Mouse (Mus musculus) left cerebral cortex, adult 2 months (tissue): ENCODE results near the gene Limk1. TPM values are rescaled to one million over a fixed set of nuclear protein-coding genes. Genes with fewer than 3 reads are reported as not detected.
A peak's percentile ranks its signal among the peaks of the same experiment; 100 is the strongest.

Experiments
- DNase-seq, 2 experiments: peaks; one replicate each; pipeline ENCODE4 v3.0.0; 2021 to 2022; ENCODE audit warnings: low spot score in 2 of 2, mixed read lengths in 1 of 2; ENCODE audit errors: extremely low spot score in 1 of 2
- H3K27ac ChIP-seq: fragments of 200-600 bp; 2 replicates; pipeline ENCODE4 v1.8.1; 2022
- H3K4me3 ChIP-seq: fragments of 200-600 bp; 2 replicates; pipeline ENCODE4 v1.8.1; 2022
- CTCF ChIP-seq: fragments of 200-600 bp; IDR thresholded peaks from 2 replicates; pipeline ENCODE4 v1.8.1; 2022; ENCODE audit warnings: antibody characterized with exemption, mild to moderate bottlenecking, moderate library complexity
- intact Hi-C: fragments of 180-260 bp; cut with DNase I; formaldehyde crosslinking; loops from one replicate; pipeline ENCODE4 v1.15.1; 2025
- total RNA-seq, 2 experiments: library from RNA; stranded (reverse); gene quantifications; 2 replicates each; pipeline ENCODE4 v1.2.3; 2021

The Limk1 gene
- total RNA-seq, 2 experiments from 2014 or later = 59.8 to 65.4 TPM

DNA sequence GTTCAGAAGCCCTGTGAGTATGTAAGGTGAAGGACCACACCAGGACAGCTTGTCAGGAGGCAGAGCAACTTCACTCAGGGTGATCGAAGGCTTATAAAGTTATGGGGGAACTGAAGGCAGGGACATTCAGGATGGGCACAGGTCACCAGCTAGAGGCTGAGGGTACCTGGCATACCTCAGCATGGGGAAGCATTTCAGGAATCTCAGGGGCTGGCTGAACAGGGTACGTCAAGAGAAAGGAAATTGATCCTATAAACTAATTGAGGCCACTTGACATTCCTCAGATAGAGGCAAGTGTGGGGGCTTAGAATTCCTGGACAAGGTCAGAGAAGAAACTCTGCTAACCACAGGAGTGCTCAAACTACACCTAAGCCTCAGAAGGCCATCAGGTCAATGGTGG is 7.1 kb upstream of the Limk1 start:
- no peak for DNase-seq
- no peak for TF ChIP-seq CTCF
- Histone ChIP-seq H3K4me3 (no peak overlapping the region), H3K27ac (no peak overlapping the region)
- intact Hi-C loops = no loop called here

DNA sequence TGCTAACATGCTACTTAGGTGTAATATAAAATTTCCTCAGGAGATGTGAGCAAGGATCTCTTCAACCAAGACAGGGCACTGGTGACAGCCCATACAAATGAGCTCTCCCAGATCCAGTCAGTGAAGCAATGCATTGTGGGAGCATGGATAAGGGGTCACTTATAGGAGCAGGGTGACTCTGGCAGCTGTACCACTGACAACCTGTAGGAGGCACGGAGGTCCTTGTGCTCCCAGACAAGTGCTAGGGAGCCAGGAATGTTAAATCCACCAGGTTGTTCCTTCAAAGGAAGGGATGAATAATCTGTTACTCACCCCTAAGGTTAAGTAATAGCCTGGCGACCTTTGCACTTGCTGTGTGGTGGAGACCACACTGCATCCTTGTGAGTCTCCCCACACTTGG is 6.7 kb upstream of the Limk1 start:
- Histone ChIP-seq H3K4me3 (no peak overlapping the region), H3K27ac (no peak overlapping the region)
- intact Hi-C loops = no loop called here
- no peak; the same call in 1 of the 2 replicates for TF ChIP-seq CTCF
- DNase-seq = no peak

DNA sequence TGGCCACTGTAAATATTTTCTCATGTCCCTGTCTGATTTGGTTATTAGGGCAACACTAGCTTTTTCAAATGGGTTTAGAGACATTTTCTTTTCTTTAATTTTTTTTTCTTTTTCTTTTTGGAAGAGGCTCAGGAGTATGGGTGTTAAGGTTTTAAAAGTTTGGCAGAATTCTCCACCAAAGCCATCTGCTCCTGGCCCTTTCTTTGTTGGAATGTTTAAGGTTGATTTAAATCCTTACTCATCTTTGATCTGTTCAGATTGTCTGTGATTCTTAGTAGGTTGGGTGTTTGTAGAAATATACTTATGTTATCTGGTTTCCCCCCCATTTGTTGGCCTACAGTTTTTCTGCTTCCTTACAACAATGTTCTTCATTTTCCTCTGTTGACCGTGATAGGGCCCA is 4.3 kb upstream of the Limk1 start:
- Histone ChIP-seq H3K4me3 (no peak overlapping the region), H3K27ac (no peak overlapping the region)
- intact Hi-C loops = no loop called here
- no peak for TF ChIP-seq CTCF
- DNase-seq = no peak

DNA sequence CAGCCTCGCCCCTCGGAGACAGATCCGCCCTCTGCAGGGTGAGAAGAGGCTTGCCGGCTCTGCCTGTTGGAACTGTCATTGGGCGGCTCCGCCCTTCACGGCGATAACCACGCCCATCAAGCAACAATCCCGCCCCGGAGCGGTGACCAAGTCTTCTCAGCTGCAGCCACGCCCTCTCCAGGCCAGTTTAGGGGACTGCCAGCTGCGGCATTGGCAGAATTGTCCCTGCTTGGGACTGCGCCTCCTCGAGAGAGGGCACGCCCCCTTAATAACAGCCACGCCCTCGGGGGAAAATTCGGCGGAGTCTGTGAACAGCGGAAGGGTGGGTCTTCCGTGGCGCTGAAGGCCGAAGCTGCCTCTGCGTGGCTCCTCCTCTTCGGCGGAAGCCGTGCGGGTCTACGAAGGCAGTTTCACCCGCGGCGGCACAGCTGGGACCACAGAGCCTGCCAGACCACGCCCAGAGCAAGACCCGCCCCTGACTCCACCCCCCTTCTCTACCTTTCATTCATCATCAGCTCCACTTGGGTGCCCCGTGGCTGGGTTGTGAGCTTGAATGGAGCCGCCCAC is 403 bp upstream of the Limk1 start:
- TF ChIP-seq CTCF = peak; percentile 65
- peak overlapping the region; percentile 81 for H3K27ac ChIP-seq
- DNase-seq = peak; percentile 97 to 99
- intact Hi-C loops = loop anchor here (2.0 kb wide), 1 partner anchor 50 kb away; the partner anchor contains the start of gene Eif4h
- peak overlapping the region; percentile 80 for H3K4me3 ChIP-seq

DNA sequence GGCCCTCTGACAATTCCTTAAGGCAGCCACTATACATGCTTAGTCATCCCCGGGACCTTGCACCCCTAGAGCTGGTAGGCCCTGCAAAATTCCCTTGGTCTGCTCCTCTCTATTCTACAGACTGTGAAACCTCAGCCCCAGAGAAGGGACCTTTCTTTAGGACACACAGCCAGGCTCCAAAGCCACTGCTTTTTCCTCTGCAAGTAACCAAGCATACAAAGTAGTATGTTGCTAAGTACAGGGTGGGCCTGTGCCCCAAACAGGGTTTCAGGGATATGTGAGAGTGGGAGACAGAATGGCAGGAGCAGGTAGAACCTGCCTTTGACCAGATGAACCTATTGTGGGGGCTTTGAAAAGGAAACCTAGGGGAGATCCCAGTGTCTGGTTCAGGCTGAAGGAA is 1.2 kb downstream of the Limk1 start:
- intact Hi-C loops = no loop called here
- Histone ChIP-seq H3K27ac (no peak overlapping the region), H3K4me3 (peak overlapping the region; percentile 80)
- no peak for DNase-seq
- TF ChIP-seq CTCF = no peak

DNA sequence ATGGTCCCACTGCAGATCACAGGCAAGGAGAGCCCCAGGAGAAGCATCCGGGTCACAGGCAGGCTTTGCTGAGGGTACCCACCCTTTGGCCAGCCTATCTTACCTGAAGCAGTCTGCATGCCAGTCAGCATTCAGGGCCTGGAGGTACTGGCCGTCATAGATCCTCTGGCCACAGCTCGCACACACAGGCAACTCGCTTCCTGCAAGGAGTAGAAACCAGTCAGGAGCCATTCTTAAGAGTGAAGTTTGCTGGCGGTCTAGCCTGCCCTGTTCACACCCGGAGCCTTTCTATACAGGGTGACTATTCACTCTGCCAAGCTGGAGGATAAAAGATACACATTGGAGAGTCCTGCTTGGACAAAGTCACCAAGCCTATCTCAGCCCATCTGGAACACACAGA is 1.9 kb downstream of the Limk1 start:
- Histone ChIP-seq H3K4me3 (no peak overlapping the region; the same call in 1 of the 2 replicates), H3K27ac (no peak overlapping the region)
- intact Hi-C loops = no loop called here
- no peak for TF ChIP-seq CTCF
- no peak for DNase-seq

DNA sequence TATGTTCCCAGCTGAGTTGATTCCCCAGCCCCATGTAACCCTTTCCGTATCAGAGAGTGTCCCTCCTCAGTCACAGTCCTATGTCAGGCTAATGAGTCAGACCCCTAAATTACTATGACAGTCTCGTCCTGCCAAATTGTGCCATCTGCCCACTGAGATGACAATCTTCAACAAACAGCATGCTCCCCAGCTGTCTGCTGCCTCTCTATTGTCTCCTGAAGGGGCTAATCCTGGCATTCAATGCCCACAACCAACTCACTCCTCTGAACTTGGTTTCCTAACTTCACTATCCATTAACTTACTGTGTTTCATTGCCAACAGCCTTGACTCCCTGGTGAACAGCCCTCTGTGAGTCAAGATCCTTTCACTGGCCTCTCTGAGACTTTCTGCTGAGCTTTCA is 4.0 kb downstream of the Limk1 start:
- no peak for DNase-seq
- H3K4me3 ChIP-seq = no peak overlapping the region
- intact Hi-C loops = no loop called here
- TF ChIP-seq CTCF = no peak
- no peak overlapping the region for H3K27ac ChIP-seq

DNA sequence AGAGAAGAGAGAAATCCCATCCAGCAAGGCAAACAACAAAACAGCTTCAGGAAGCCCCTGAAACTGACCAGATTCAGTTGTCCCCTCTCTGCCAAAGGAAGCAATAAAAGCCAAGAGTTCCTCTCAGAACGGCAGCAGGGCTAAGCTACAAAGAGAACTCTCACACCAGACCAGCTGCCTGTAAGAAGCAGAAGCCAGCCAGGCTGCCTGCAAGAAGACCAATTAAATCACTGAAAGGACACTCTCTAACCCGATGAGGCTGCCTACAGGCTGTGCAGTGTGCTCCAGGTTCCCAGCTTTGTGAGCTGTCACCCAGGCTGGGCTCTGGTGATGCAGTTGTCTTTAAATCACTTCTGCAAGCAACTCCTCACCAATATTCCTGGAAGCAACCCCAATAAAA is 4.6 kb downstream of the Limk1 start:
- Histone ChIP-seq H3K4me3 (no peak overlapping the region), H3K27ac (no peak overlapping the region)
- no peak for DNase-seq
- no peak for TF ChIP-seq CTCF
- intact Hi-C loops = no loop called here

DNA sequence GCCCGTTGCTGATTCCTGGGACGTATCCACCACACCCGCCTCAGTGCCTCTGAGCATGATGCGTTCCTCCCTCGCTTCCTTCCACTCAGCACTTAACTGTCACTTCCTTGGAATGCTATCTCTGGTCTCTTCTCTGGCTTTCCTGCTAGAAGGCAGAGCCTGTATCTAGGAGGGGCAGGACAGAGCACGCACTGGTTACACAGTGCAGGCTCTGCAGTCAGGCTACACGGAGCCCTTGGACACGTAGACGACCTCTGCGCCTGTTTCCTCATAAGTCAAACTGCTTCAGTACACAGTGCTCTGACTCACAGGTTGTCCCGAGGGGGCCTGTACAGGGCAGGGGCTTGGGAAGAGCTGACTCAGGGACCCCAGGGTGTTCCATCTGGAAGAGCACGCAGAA is 8.2 kb downstream of the Limk1 start:
- Histone ChIP-seq H3K4me3 (no peak overlapping the region), H3K27ac (0 out of 2 replicates have a peak overlapping the region, but pooled peaks have one; percentile 19)
- TF ChIP-seq CTCF = no peak
- no peak for DNase-seq
- intact Hi-C loops = no loop called here

DNA sequence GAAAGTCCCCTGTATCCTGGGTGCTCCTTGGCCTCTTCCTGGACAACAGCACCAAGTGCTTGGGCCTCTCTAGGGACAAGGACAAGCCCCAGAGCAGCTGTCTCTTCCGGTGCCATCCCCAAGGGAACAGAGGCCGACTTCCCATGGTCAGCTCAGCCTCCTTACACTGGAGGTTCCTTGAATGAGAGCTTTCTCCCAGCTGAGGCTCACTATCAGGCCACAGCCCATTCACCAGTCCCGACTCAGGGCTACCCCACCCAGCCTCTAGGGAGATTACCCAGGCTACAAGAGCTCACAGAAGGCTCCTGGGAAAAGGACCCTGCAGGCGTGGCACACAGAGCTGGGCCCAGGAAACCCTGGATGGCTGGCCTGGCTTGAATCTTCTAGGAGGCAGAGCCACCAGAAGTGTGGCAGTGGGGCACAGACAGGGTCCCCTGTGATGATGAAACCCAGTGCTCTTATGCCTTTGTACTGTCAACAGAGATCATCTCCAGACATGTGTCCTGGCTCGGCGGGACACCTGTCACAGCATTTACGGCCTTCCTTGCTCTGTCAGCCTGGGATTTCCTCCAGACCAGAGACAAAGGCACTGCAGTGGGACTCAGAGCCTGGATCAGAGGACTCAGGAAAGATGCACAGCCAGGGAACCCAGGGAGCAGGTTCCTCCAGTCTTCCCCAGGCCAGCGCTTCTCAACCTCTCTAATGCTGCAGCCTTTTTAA is 9.4 kb downstream of the Limk1 start:
- TF ChIP-seq CTCF = no peak
- H3K27ac ChIP-seq = no peak overlapping the region; the same call in 1 of the 2 replicates
- intact Hi-C loops = no loop called here

DNA sequence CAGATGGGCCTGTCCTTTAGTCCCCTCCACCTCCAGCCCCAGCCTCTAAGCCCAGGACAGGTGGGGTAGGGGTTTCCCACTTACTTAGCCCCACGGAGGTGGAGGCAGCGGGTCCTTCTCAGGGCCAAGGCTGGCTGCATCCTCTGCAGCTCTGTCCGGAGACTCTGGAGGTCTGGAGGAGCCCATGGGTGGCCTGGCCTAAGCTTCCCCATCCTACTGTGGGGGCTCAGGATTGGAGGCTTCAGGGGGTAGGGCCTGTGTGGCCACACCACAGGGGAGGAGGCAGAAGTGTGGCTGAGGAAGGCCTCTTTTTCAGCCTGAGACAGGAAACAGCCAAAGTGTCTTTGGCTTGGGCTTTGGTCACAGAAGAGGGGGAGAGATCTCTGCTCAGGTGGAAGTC is 10.4 kb downstream of the Limk1 start:
- H3K4me3 ChIP-seq = no peak overlapping the region
- intact Hi-C loops = no loop called here
- no peak for DNase-seq
- H3K27ac ChIP-seq = peak overlapping the region; percentile 15; the same call in 1 of the 2 replicates
- no peak for TF ChIP-seq CTCF

More for the DNA sequence above, 9.4 kb downstream of the Limk1 start:
- no peak overlapping the region for H3K4me3 ChIP-seq
- no peak for DNase-seq

DNA sequence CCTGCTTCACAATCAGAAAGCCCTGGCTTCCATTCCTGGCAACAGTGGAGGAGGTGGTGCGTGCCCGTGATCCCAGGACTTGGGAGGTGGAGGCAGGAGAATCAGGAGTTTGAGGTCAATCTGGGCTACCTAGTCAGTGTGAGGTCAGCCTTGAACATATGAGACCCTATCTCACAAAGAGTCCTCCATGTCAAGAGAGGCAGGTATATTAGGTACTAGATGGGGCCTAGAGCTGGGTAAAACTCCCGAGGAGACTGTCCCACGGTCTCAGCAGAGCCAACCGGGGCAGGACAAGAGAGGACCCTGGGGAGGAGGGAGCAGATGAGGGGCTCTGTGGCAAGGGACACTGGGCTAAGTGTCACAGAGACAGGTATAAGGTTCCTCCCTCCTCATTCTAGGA is 10.9 kb downstream of the Limk1 start:
- DNase-seq = no peak
- H3K27ac ChIP-seq = 0 out of 2 replicates have a peak overlapping the region, but pooled peaks have one; percentile 16
- TF ChIP-seq CTCF = no peak
- intact Hi-C loops = no loop called here
- no peak overlapping the region for H3K4me3 ChIP-seq
